Mouse (Mus musculus): Measurements from ENCODE around the gene Rhbdf1. TPM values are rescaled to one million over a fixed set of nuclear protein-coding genes. Genes with fewer than 3 reads are reported as not detected.

The Rhbdf1 gene
- polyA plus RNA-seq, 1 experiment from 2014 or later, result 70.9 TPM

DNA sequence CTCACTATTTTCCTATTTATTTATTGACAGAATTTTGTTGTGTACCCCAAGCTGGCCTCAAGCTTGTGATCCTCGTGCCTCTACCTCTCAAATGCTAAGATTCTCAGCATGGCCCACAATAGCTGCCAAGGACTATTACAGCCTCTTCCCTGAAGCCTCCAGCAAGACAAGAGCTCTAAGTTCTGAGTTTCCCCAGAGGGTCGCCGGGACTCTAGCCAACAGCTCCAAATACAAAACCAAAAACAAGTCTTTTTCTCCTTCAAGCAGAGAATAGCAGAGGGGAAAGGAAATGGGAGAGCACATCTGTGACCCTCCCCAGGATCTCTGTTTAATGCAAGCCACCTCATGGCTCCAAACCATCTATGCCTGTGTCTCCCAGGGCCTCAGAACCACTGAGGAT is 22.0 kb upstream of the Rhbdf1 start:
- H3K4me3 ChIP-seq (ENCODE audit: low read length), result no peak overlapping the region
- H3K27ac ChIP-seq (ENCODE audit: low read length), result no peak overlapping the region
- no peaks in the 10 kb centered on the region for H3K9me3 ChIP-seq (ENCODE audit: control insufficient read depth, low read length)
- H3K36me3 ChIP-seq (ENCODE audit: control insufficient read depth, insufficient read depth, low read length), result peaks cover 11% of the 10 kb centered on the region
- no peak for ATAC-seq (ENCODE audit: low read depth)
- no peak overlapping the region for H3K4me2 ChIP-seq (ENCODE audit: low read depth, low read length)
- H3K27me3 ChIP-seq (ENCODE audit: control insufficient read depth, insufficient read depth, low read depth, low read length), result no peaks in the 10 kb centered on the region
- no peaks in the 10 kb centered on the region for H3K4me1 ChIP-seq (replicated peaks; ENCODE audit: control insufficient read depth, insufficient read depth, low read length)
- 61% methylated on average over 3 of the region's 3 CpGs for WGBS
- no peak overlapping the region for H3K9ac ChIP-seq (ENCODE audit: low read length)

DNA sequence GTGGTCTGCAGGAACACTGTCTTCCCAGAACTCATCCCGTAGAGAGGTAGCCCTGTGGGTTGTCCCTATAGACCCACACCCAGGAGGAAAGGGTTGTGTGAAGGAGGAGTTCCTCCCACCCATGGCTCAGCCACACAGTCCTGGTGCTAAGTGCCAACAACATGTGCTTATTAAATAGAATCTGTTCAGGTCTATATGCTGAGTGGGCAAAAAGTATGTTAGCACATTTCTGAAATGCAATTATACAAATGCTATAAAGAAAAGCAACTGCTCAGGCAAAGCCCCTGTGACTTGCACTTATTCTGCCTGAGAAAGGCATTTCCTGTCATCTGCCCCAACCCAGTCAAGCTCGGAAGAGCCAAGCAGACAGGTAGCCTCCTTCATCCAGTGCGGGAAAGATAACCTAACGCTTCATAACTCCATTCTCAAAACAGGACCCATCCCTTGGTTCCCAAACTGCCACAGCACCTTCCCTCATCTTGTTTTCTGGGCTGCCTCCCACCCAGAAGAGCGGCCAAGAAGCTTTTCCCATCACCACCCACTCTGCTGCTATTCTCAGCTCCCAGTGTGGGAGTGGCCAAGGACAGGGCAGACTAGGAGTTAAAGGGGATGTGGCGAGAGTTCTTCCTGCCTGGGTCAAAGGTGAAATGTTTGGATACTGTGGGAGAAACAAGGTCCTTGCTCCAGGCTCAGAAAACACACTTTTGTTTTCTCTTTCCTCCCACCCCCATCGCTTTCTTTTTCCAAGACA is 21.3 kb upstream of the Rhbdf1 start:
- ATAC-seq (ENCODE audit: low read depth), result peak; percentile 69; the same call in 1 of the 2 replicates
- no peak overlapping the region for H3K4me3 ChIP-seq (ENCODE audit: low read length)
- WGBS, result 63% methylated on average over 7 of the region's 7 CpGs
- H3K27ac ChIP-seq (ENCODE audit: low read length), result peak overlapping the region; percentile 33; the same call in 1 of the 2 replicates
- no peak overlapping the region for H3K9ac ChIP-seq (ENCODE audit: low read length)
- H3K4me1 ChIP-seq (replicated peaks; ENCODE audit: control insufficient read depth, insufficient read depth, low read length), result no peaks in the 10 kb centered on the region
- peaks cover 11% of the 10 kb centered on the region for H3K36me3 ChIP-seq (ENCODE audit: control insufficient read depth, insufficient read depth, low read length)
- H3K27me3 ChIP-seq (ENCODE audit: control insufficient read depth, insufficient read depth, low read depth, low read length), result no peaks in the 10 kb centered on the region
- H3K9me3 ChIP-seq (ENCODE audit: control insufficient read depth, low read length), result no peaks in the 10 kb centered on the region
- no peak overlapping the region for H3K4me2 ChIP-seq (ENCODE audit: low read depth, low read length)

DNA sequence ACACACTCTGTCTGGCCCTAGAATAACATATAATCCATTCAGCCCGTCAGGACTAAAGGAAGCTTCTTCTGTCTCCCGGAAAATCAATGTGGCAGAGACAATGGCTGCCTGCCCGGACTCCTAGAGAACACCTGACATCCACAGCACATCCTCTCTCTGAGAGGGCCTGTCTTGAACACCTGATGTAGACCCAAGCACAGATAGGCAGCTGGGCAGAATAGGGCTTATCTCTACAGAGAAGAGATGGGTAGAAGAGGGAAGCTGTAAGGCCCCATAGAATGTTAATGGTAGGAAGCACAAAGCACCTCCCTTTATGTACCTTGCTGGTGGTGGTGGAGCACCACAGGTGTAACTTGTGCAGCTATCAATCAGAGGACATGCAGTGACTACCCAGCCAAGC is 20.1 kb upstream of the Rhbdf1 start:
- no peaks in the 10 kb centered on the region for H3K4me1 ChIP-seq (replicated peaks; ENCODE audit: control insufficient read depth, insufficient read depth, low read length)
- no peaks in the 10 kb centered on the region for H3K27me3 ChIP-seq (ENCODE audit: control insufficient read depth, insufficient read depth, low read depth, low read length)
- no peak for ATAC-seq (ENCODE audit: low read depth)
- no peak overlapping the region for H3K27ac ChIP-seq (ENCODE audit: low read length)
- H3K4me2 ChIP-seq (ENCODE audit: low read depth, low read length), result no peak overlapping the region
- no peak overlapping the region for H3K9ac ChIP-seq (ENCODE audit: low read length)
- H3K4me3 ChIP-seq (ENCODE audit: low read length), result no peak overlapping the region
- peaks cover 11% of the 10 kb centered on the region for H3K36me3 ChIP-seq (ENCODE audit: control insufficient read depth, insufficient read depth, low read length)
- WGBS, result 86% methylated on average over 3 of the region's 3 CpGs
- no peaks in the 10 kb centered on the region for H3K9me3 ChIP-seq (ENCODE audit: control insufficient read depth, low read length)

- Histone ChIP-seq H3K36me3 (ENCODE audit: control insufficient read depth, insufficient read depth, low read length) (peaks cover 14% of the 10 kb centered on the region), H3K9me3 (ENCODE audit: control insufficient read depth, low read length) (no peaks in the 10 kb centered on the region), H3K9ac (ENCODE audit: low read length) (no peak overlapping the region), H3K4me3 (ENCODE audit: low read length) (no peak overlapping the region), H3K4me1 (replicated peaks; ENCODE audit: control insufficient read depth, insufficient read depth, low read length) (no peaks in the 10 kb centered on the region; the same call in 1 of the 2 replicates), H3K27me3 (ENCODE audit: control insufficient read depth, insufficient read depth, low read depth, low read length) (no peaks in the 10 kb centered on the region), H3K4me2 (ENCODE audit: low read depth, low read length) (no peak overlapping the region), H3K27ac (ENCODE audit: low read length) (no peak overlapping the region)
- ATAC-seq (ENCODE audit: low read depth), result no peak
Measured at GRCm38 (mm10) chr11:32241391-32241790, 19.3 kb upstream of the Rhbdf1 start.

GRCm38 (mm10) chr11:32238093-32238860 is 16.2 kb upstream of the Rhbdf1 start:
- Histone ChIP-seq H3K4me2 (ENCODE audit: low read depth, low read length) (no peak overlapping the region), H3K36me3 (ENCODE audit: control insufficient read depth, insufficient read depth, low read length) (peaks cover 21% of the 10 kb centered on the region), H3K27me3 (ENCODE audit: control insufficient read depth, insufficient read depth, low read depth, low read length) (no peaks in the 10 kb centered on the region), H3K27ac (ENCODE audit: low read length) (no peak overlapping the region), H3K4me3 (ENCODE audit: low read length) (no peak overlapping the region), H3K9ac (ENCODE audit: low read length) (no peak overlapping the region), H3K4me1 (replicated peaks; ENCODE audit: control insufficient read depth, insufficient read depth, low read length) (peaks cover 9% of the 10 kb centered on the region), H3K9me3 (ENCODE audit: control insufficient read depth, low read length) (no peaks in the 10 kb centered on the region)
- ATAC-seq (ENCODE audit: low read depth), result 0 out of 2 replicates have a peak, but pooled peaks have one; percentile 37
- WGBS, result 68% methylated on average over 5 of the region's 5 CpGs

DNA sequence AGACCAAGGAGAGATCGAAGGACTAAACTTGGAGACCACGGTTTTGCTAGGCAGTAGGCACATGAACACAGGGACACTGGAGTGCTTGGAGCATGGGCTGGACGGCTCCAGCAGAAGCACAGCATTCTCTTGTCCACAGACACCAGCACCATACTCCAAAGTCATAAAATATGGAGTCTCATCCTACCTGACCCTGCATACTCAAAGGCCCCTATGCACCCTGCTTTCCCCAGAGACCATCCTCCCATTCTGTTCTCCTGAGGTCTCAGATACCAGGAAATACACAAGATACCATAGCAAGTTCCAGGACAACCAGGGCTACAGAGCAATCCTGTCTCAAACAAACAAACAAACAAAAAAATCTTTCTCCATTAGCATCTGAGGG is 15.3 kb upstream of the Rhbdf1 start:
- 89% methylated on average over 3 of the region's 3 CpGs for WGBS
- H3K36me3 ChIP-seq (ENCODE audit: control insufficient read depth, insufficient read depth, low read length), result peaks cover 25% of the 10 kb centered on the region
- no peak overlapping the region for H3K4me2 ChIP-seq (ENCODE audit: low read depth, low read length)
- H3K27me3 ChIP-seq (ENCODE audit: control insufficient read depth, insufficient read depth, low read depth, low read length), result no peaks in the 10 kb centered on the region
- no peak overlapping the region for H3K27ac ChIP-seq (ENCODE audit: low read length)
- H3K9ac ChIP-seq (ENCODE audit: low read length), result no peak overlapping the region
- peaks cover 9% of the 10 kb centered on the region for H3K4me1 ChIP-seq (replicated peaks; ENCODE audit: control insufficient read depth, insufficient read depth, low read length)
- ATAC-seq (ENCODE audit: low read depth), result no peak
- no peak overlapping the region for H3K4me3 ChIP-seq (ENCODE audit: low read length)
- no peaks in the 10 kb centered on the region for H3K9me3 ChIP-seq (ENCODE audit: control insufficient read depth, low read length)

DNA sequence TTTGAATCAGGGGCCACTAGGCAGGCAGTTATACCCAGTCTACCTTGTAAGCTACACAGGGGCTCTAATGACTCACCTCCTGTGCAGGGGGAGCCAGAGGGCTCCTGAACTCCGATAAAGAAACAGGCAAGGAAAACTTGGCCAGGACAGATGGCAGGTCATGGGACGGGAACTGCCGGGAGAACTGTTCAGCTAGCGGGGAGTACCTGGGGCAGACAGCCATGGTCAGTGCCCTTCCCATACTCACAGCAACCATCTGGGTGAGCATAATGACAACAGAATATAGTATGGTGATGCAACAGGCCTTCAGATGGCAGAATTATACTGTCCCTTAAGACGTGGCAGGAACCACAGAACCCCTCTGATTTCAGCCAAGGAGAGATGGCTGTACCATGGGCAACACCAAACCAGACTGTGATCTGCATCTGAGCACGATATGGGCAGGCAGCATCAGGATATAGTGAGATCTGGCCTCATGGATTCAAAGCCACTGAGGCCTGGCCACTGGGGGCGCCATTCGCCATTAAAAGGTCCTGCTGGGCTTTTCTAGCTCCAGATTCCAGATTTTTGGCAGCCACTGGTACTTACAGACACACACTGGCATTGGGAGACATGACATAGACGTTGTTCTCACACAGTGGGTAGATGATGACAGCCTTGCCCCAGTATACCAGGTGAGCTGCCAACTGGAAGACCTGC is 14.8 kb upstream of the Rhbdf1 start:
- H3K9me3 ChIP-seq (ENCODE audit: control insufficient read depth, low read length), result no peaks in the 10 kb centered on the region
- no peak for ATAC-seq (ENCODE audit: low read depth)
- H3K4me1 ChIP-seq (replicated peaks; ENCODE audit: control insufficient read depth, insufficient read depth, low read length), result peaks cover 9% of the 10 kb centered on the region
- peaks cover 29% of the 10 kb centered on the region for H3K36me3 ChIP-seq (ENCODE audit: control insufficient read depth, insufficient read depth, low read length)
- H3K27me3 ChIP-seq (ENCODE audit: control insufficient read depth, insufficient read depth, low read depth, low read length), result no peaks in the 10 kb centered on the region
- H3K4me3 ChIP-seq (ENCODE audit: low read length), result no peak overlapping the region
- H3K4me2 ChIP-seq (ENCODE audit: low read depth, low read length), result no peak overlapping the region
- no peak overlapping the region for H3K9ac ChIP-seq (ENCODE audit: low read length)
- 57% methylated on average over 9 of the region's 9 CpGs for WGBS
- no peak overlapping the region for H3K27ac ChIP-seq (ENCODE audit: low read length)

GRCm38 (mm10) chr11:32236132-32236531 is 14.0 kb upstream of the Rhbdf1 start:
- Histone ChIP-seq H3K4me1 (replicated peaks; ENCODE audit: control insufficient read depth, insufficient read depth, low read length) (peaks cover 9% of the 10 kb centered on the region), H3K27ac (ENCODE audit: low read length) (no peak overlapping the region), H3K4me3 (ENCODE audit: low read length) (no peak overlapping the region), H3K36me3 (ENCODE audit: control insufficient read depth, insufficient read depth, low read length) (peaks cover 33% of the 10 kb centered on the region), H3K27me3 (ENCODE audit: control insufficient read depth, insufficient read depth, low read depth, low read length) (no peaks in the 10 kb centered on the region), H3K4me2 (ENCODE audit: low read depth, low read length) (no peak overlapping the region), H3K9me3 (ENCODE audit: control insufficient read depth, low read length) (no peaks in the 10 kb centered on the region), H3K9ac (ENCODE audit: low read length) (no peak overlapping the region)
- no peak for ATAC-seq (ENCODE audit: low read depth)
- 66% methylated on average over 2 of the region's 2 CpGs for WGBS

DNA sequence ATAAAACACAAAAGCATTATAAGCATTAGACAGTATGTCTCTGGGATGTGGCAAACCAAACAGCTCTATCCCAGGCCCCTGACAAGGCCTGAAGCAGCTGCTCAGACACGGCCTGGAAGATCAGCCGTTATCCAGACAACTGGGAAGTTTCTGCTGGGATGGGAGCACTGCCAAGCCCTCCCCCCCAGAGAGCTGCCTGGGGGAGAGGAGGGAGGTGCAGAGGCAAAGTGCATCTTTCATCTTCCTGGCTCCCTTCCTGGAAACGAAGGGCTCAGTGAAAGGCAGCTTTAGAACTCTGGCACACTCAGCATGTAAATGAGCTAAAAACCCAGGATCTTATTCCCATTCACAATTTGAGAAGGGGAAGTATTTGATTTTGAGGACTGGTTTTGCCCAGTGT is 13.5 kb upstream of the Rhbdf1 start:
- peaks cover 34% of the 10 kb centered on the region for H3K36me3 ChIP-seq (ENCODE audit: control insufficient read depth, insufficient read depth, low read length)
- H3K9ac ChIP-seq (ENCODE audit: low read length), result no peak overlapping the region
- WGBS, result 34% methylated on average over 3 of the region's 3 CpGs
- peak; percentile 73 for ATAC-seq (ENCODE audit: low read depth)
- no peaks in the 10 kb centered on the region for H3K27me3 ChIP-seq (ENCODE audit: control insufficient read depth, insufficient read depth, low read depth, low read length)
- no peak overlapping the region for H3K4me2 ChIP-seq (ENCODE audit: low read depth, low read length)
- H3K9me3 ChIP-seq (ENCODE audit: control insufficient read depth, low read length), result no peaks in the 10 kb centered on the region
- H3K27ac ChIP-seq (ENCODE audit: low read length), result peak overlapping the region; percentile 44; the same call in 1 of the 2 replicates
- H3K4me3 ChIP-seq (ENCODE audit: low read length), result no peak overlapping the region
- H3K4me1 ChIP-seq (replicated peaks; ENCODE audit: control insufficient read depth, insufficient read depth, low read length), result peaks cover 9% of the 10 kb centered on the region

Data from lung, embryonic 16.5 days (tissue).